Mouse (Mus musculus): ENCODE measurements around the gene Abhd18.

GRCm38 (mm10) chr3:40809894-40810293, 36.9 kb upstream of the Abhd18 start:
- TF ChIP-seq CTCF (IDR thresholded peaks at IDR 0.05; ENCODE audit: insufficient read depth, low read length) (no peak), POLR2A (IDR thresholded peaks at IDR 0.05; ENCODE audit: borderline replicate concordance, extremely low read depth, low read depth, low read length) (no peak)

Measured in lung, adult 2 months (tissue).